Mouse (Mus musculus): ENCODE data around the gene Csnk2a1.
"Not testable (repeated sequence)": the region's sequence is repeated elsewhere in the genome, so short reads cannot be mapped to it uniquely, and the experiment has no call there.

Csnk2a1 gene

GRCm38 (mm10) chr2:152226248-152227050, at the start of gene Csnk2a1:
Csnk2a1 (plus strand) TSS chr2:152226839.
- in situ Hi-C loops (cut with MboI; ENCODE audit: low sequenced_read_pairs), result no loop called here

- in situ Hi-C loops (cut with MboI; ENCODE audit: low sequenced_read_pairs), result no loop called here
These were observed 49.4 kb upstream of the Csnk2a1 start for GRCm38 (mm10) chr2:152177162-152177805.

- in situ Hi-C loops (cut with MboI; ENCODE audit: low sequenced_read_pairs), result no loop called here
These were observed 48.9 kb upstream of the Csnk2a1 start for GRCm38 (mm10) chr2:152177806-152178170.

GRCm38 (mm10) chr2:152178345-152178744, 48.3 kb upstream of the Csnk2a1 start:
- in situ Hi-C loops (cut with MboI; ENCODE audit: low sequenced_read_pairs), result no loop called here

GRCm38 (mm10) chr2:152179301-152179700, 47.3 kb upstream of the Csnk2a1 start:
- in situ Hi-C loops (cut with MboI; ENCODE audit: low sequenced_read_pairs), result no loop called here

- in situ Hi-C loops (cut with MboI; ENCODE audit: low sequenced_read_pairs), result no loop called here
These were observed 46.3 kb upstream of the Csnk2a1 start for GRCm38 (mm10) chr2:152180323-152180722.

GRCm38 (mm10) chr2:152187132-152187531, 39.5 kb upstream of the Csnk2a1 start:
- in situ Hi-C loops (cut with MboI; ENCODE audit: low sequenced_read_pairs), result no loop called here

GRCm38 (mm10) chr2:152189213-152189612, 37.4 kb upstream of the Csnk2a1 start:
- in situ Hi-C loops (cut with MboI; ENCODE audit: low sequenced_read_pairs), result no loop called here

GRCm38 (mm10) chr2:152189640-152190039, 37.0 kb upstream of the Csnk2a1 start:
- in situ Hi-C loops (cut with MboI; ENCODE audit: low sequenced_read_pairs), result loop anchor here (5.0 kb wide), 1 partner anchor 152 kb away; no protein-coding TSS in a partner anchor

- in situ Hi-C loops (cut with MboI; ENCODE audit: low sequenced_read_pairs), result loop anchor here (5.0 kb wide), 1 partner anchor 153 kb away; no protein-coding TSS in a partner anchor
These were observed 36.5 kb upstream of the Csnk2a1 start for GRCm38 (mm10) chr2:152190161-152190560.

- in situ Hi-C loops (cut with MboI; ENCODE audit: low sequenced_read_pairs), result loop anchor here (5.0 kb wide), 1 partner anchor 155 kb away; no protein-coding TSS in a partner anchor
These were observed 33.9 kb upstream of the Csnk2a1 start for GRCm38 (mm10) chr2:152192591-152193345.

GRCm38 (mm10) chr2:152193346-152193710, 33.3 kb upstream of the Csnk2a1 start:
- in situ Hi-C loops (cut with MboI; ENCODE audit: low sequenced_read_pairs), result loop anchor here (5.0 kb wide), 1 partner anchor 156 kb away; no protein-coding TSS in a partner anchor

GRCm38 (mm10) chr2:152194586-152194985, 32.1 kb upstream of the Csnk2a1 start:
- in situ Hi-C loops (cut with MboI; ENCODE audit: low sequenced_read_pairs), result loop anchor here (5.0 kb wide), 1 partner anchor 157 kb away; no protein-coding TSS in a partner anchor

- in situ Hi-C loops (cut with MboI; ENCODE audit: low sequenced_read_pairs), result no loop called here
These were observed 29.7 kb upstream of the Csnk2a1 start for GRCm38 (mm10) chr2:152196896-152197295.

- in situ Hi-C loops (cut with MboI; ENCODE audit: low sequenced_read_pairs), result no loop called here
These were observed 29.3 kb upstream of the Csnk2a1 start for GRCm38 (mm10) chr2:152197301-152197712.

GRCm38 (mm10) chr2:152206139-152206538, 20.5 kb upstream of the Csnk2a1 start:
- in situ Hi-C loops (cut with MboI; ENCODE audit: low sequenced_read_pairs), result not testable (repeated sequence)

GRCm38 (mm10) chr2:152211871-152212270, 14.8 kb upstream of the Csnk2a1 start:
- in situ Hi-C loops (cut with MboI; ENCODE audit: low sequenced_read_pairs), result no loop called here

- in situ Hi-C loops (cut with MboI; ENCODE audit: low sequenced_read_pairs), result no loop called here
These were observed 9.7 kb upstream of the Csnk2a1 start for GRCm38 (mm10) chr2:152216975-152217374.

GRCm38 (mm10) chr2:152223521-152224300, 2.9 kb upstream of the Csnk2a1 start:
- in situ Hi-C loops (cut with MboI; ENCODE audit: low sequenced_read_pairs), result no loop called here

GRCm38 (mm10) chr2:152225536-152225935, 1.1 kb upstream of the Csnk2a1 start:
- in situ Hi-C loops (cut with MboI; ENCODE audit: low sequenced_read_pairs), result no loop called here

Measured in CH12F3 (cell line).